Mouse (Mus musculus) megakaryocyte-erythroid progenitor cell, adult 5-6 weeks (primary cell): ENCODE data around the gene C730034F03Rik. TPM values are rescaled to one million over a fixed set of nuclear protein-coding genes. Genes with fewer than 3 reads are reported as not detected.

Experiments
- ATAC-seq: replicated peaks from 2 replicates; pipeline ENCODE4 v1.8.0; 2016; ENCODE audit warnings: mild to moderate bottlenecking, inconsistent platforms; ENCODE audit not compliant: severe bottlenecking, poor library complexity, low FRiP score, low TSS enrichment
- total RNA-seq, 2 experiments: library from RNA; stranded (forward) in 1 of 2; stranded (reverse) in 1 of 2; fragments of 200-1000, 215-1000 nt in 1 of 2; fragments of >200 nt in 1 of 2; fragmentation: Nextera tagmentation in 1 of 2; gene quantifications; 2 replicates each; pipeline ENCODE4 v1.2.3; 2014 to 2017

The C730034F03Rik gene
- total RNA-seq, 2 experiments from 2014 or later, result 0.70 to 2.0 TPM

GRCm38 (mm10) chr15:89471476-89471875 is 42.1 kb downstream of the C730034F03Rik start:
- ATAC-seq, result no peak

- no peak for ATAC-seq
Measured at GRCm38 (mm10) chr15:89473370-89473769, 44.0 kb downstream of the C730034F03Rik start.

GRCm38 (mm10) chr15:89473921-89474320 is 44.5 kb downstream of the C730034F03Rik start:
- no peak for ATAC-seq

GRCm38 (mm10) chr15:89474596-89475292 is 45.4 kb downstream of the C730034F03Rik start:
- no peak for ATAC-seq

- 0 out of 2 replicates have a peak, but pooled peaks have one; percentile 9 for ATAC-seq
Measured at GRCm38 (mm10) chr15:89475293-89475600, 45.9 kb downstream of the C730034F03Rik start.

GRCm38 (mm10) chr15:89475611-89476474 is 46.5 kb downstream of the C730034F03Rik start:
- ATAC-seq, result peak; percentile 95

- peak; percentile 32; the same call in 1 of the 2 replicates for ATAC-seq
Measured at GRCm38 (mm10) chr15:89476475-89476815, 47.1 kb downstream of the C730034F03Rik start.

- ATAC-seq, result no peak
Measured at GRCm38 (mm10) chr15:89477091-89477491, 47.7 kb downstream of the C730034F03Rik start, which contains the start of gene Arsa. TSS of gene Arsa (minus strand) at chr15:89477425.

- no peak for ATAC-seq
Measured at GRCm38 (mm10) chr15:89477806-89478205, 48.4 kb downstream of the C730034F03Rik start.

GRCm38 (mm10) chr15:89478622-89479021 is 49.2 kb downstream of the C730034F03Rik start:
- no peak for ATAC-seq

Other genes starting within 250 kb of the C730034F03Rik start
- gene Plxnb2, start 248.8 kb upstream of the C730034F03Rik start, total RNA-seq (2014; fragmentation: Nextera tagmentation), result 2.3 and 3.6 TPM in 2 replicates
- gene Plxnb2, start 248.8 kb upstream of the C730034F03Rik start, total RNA-seq (2017), result 0.34 and 1.7 TPM in 2 replicates
- gene Dennd6b, start 233.1 kb upstream of the C730034F03Rik start, total RNA-seq (2014; fragmentation: Nextera tagmentation), result 9.8 and 14.1 TPM in 2 replicates
- gene Dennd6b, start 233.1 kb upstream of the C730034F03Rik start, total RNA-seq (2017), result 1.3 and 4.6 TPM in 2 replicates
- gene Ppp6r2, start 218.0 kb upstream of the C730034F03Rik start, total RNA-seq (2014; fragmentation: Nextera tagmentation), result 56.3 and 72.3 TPM in 2 replicates
- gene Ppp6r2, start 218.0 kb upstream of the C730034F03Rik start, total RNA-seq (2017), result 29.4 and 145 TPM in 2 replicates
- gene Sbf1, start 114.3 kb upstream of the C730034F03Rik start, total RNA-seq (2014; fragmentation: Nextera tagmentation), result 161 and 193 TPM in 2 replicates
- 34.6 and 83.9 TPM in 2 replicates for gene Sbf1, start 114.3 kb upstream of the C730034F03Rik start, total RNA-seq (2017)
- gene Adm2, start 106.9 kb upstream of the C730034F03Rik start, total RNA-seq (2014; fragmentation: Nextera tagmentation), result not detected in 2 replicates
- not detected in 2 replicates for gene Adm2, start 106.9 kb upstream of the C730034F03Rik start, total RNA-seq (2017)
- not detected in 2 replicates for gene Miox, start 95.2 kb upstream of the C730034F03Rik start, total RNA-seq (2014; fragmentation: Nextera tagmentation)
- not detected in 2 replicates for gene Miox, start 95.2 kb upstream of the C730034F03Rik start, total RNA-seq (2017)
- 30.5 and 38.1 TPM in 2 replicates for gene Lmf2, start 73.9 kb upstream of the C730034F03Rik start, total RNA-seq (2014; fragmentation: Nextera tagmentation)
- gene Lmf2, start 73.9 kb upstream of the C730034F03Rik start, total RNA-seq (2017), result 6.5 and 8.2 TPM in 2 replicates
- 144 and 155 TPM in 2 replicates for gene Ncaph2, start 73.9 kb upstream of the C730034F03Rik start, total RNA-seq (2014; fragmentation: Nextera tagmentation)
- 88.3 and 91.2 TPM in 2 replicates for gene Ncaph2, start 73.9 kb upstream of the C730034F03Rik start, total RNA-seq (2017)
- 26.1 and 28.3 TPM in 2 replicates for gene Sco2, start 55.7 kb upstream of the C730034F03Rik start, total RNA-seq (2014; fragmentation: Nextera tagmentation)
- gene Sco2, start 55.7 kb upstream of the C730034F03Rik start, total RNA-seq (2017), result 12.2 and 17.0 TPM in 2 replicates
- gene Tymp, start 52.5 kb upstream of the C730034F03Rik start, total RNA-seq (2014; fragmentation: Nextera tagmentation), result not detected in 2 replicates
- 0.65 TPM in 1 of 2 replicates, not detected in the other for gene Tymp, start 52.5 kb upstream of the C730034F03Rik start, total RNA-seq (2017)
- gene Odf3b, start 50.3 kb upstream of the C730034F03Rik start, total RNA-seq (2014; fragmentation: Nextera tagmentation), result 13.9 and 14.0 TPM in 2 replicates
- gene Odf3b, start 50.3 kb upstream of the C730034F03Rik start, total RNA-seq (2017), result 4.7 TPM in 1 of 2 replicates, not detected in the other
- gene Klhdc7b, start 44.7 kb upstream of the C730034F03Rik start, total RNA-seq (2014; fragmentation: Nextera tagmentation), result not detected in 2 replicates
- gene Klhdc7b, start 44.7 kb upstream of the C730034F03Rik start, total RNA-seq (2017), result not detected in 2 replicates
- not detected in 2 replicates for gene Syce3, start 19.1 kb upstream of the C730034F03Rik start, total RNA-seq (2014; fragmentation: Nextera tagmentation)
- gene Syce3, start 19.1 kb upstream of the C730034F03Rik start, total RNA-seq (2017), result not detected in 2 replicates
- 2.0 and 3.5 TPM in 2 replicates for gene Cpt1b, start 3.7 kb upstream of the C730034F03Rik start, total RNA-seq (2014; fragmentation: Nextera tagmentation)
- gene Cpt1b, start 3.7 kb upstream of the C730034F03Rik start, total RNA-seq (2017), result 2.0 and 14.6 TPM in 2 replicates
- not detected in 2 replicates for gene Gm44502, start 107 bp downstream of the C730034F03Rik start, total RNA-seq (2014; fragmentation: Nextera tagmentation)
- 0.57 TPM in 1 of 2 replicates, not detected in the other for gene Gm44502, start 107 bp downstream of the C730034F03Rik start, total RNA-seq (2017)
- 56.6 and 59.9 TPM in 2 replicates for gene Chkb, start 319 bp downstream of the C730034F03Rik start, total RNA-seq (2014; fragmentation: Nextera tagmentation)
- gene Chkb, start 319 bp downstream of the C730034F03Rik start, total RNA-seq (2017), result 14.5 and 14.9 TPM in 2 replicates
- gene Mapk8ip2, start 24.3 kb downstream of the C730034F03Rik start, total RNA-seq (2014; fragmentation: Nextera tagmentation), result not detected in 2 replicates
- gene Mapk8ip2, start 24.3 kb downstream of the C730034F03Rik start, total RNA-seq (2017), result not detected in 2 replicates
- gene Arsa, start 47.8 kb downstream of the C730034F03Rik start, total RNA-seq (2014; fragmentation: Nextera tagmentation), result 10.7 and 18.3 TPM in 2 replicates
- gene Arsa, start 47.8 kb downstream of the C730034F03Rik start, total RNA-seq (2017), result 7.1 and 17.4 TPM in 2 replicates
- gene Shank3, start 70.0 kb downstream of the C730034F03Rik start, total RNA-seq (2014; fragmentation: Nextera tagmentation), result 77.1 and 87.3 TPM in 2 replicates
- gene Shank3, start 70.0 kb downstream of the C730034F03Rik start, total RNA-seq (2017), result 11.8 and 48.9 TPM in 2 replicates
- gene Acr, start 138.7 kb downstream of the C730034F03Rik start, total RNA-seq (2014; fragmentation: Nextera tagmentation), result 1.3 and 4.0 TPM in 2 replicates
- not detected in 2 replicates for gene Acr, start 138.7 kb downstream of the C730034F03Rik start, total RNA-seq (2017)
- 11.1 and 16.6 TPM in 2 replicates for gene Rabl2, start 162.3 kb downstream of the C730034F03Rik start, total RNA-seq (2014; fragmentation: Nextera tagmentation)
- 8.4 and 11.7 TPM in 2 replicates for gene Rabl2, start 162.3 kb downstream of the C730034F03Rik start, total RNA-seq (2017)